In the genomic region with DNA sequence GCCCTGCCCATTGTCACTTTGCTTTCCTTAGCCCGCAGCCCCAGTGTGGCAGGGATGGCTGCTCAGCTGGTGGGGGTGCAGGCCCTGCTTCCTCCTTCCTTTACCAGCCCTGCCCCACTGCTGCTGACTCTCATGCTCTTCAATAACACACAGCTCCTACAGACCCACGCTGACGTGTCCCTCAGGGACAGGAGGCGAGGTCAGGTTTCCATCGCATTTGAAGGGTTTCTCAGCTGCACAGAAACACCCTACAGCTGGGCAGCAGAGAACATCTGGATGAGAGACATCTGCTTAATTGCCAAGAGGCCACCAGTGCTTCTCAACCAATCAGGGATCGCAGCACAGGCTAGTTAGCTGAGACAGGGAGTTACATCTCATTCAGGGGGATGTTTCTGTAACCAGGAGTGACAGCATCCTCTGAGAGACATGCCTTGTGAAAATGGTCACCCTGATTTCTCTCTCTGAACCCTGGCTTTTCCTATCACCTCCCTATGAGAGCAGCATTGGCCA, we compare ENCODE assay signal across 20 mouse cellular contexts. TPM values are rescaled to one million over a fixed set of nuclear protein-coding genes. Genes with fewer than 3 reads are reported as not detected.
DNase-seq lines count a peak whose midpoint lies in the region; ATAC-seq and TF ChIP-seq lines count a peak whose summit lies in the region.
"Had no signal": no experiment of that assay in that cellular context is flagged by ENCODE, and none has a peak within 500 bp of the region (broad histone marks: within the 10 kb centered on the region; RNA-seq: fewer than 3 reads in every experiment).

No protein-coding gene starts in this region.

- ATAC-seq in kidney, embryonic 15.5 days (replicated peaks; ENCODE audit: low FRiP score): peak; percentile 54
- ATAC-seq in hindbrain, embryonic 13.5 days (ENCODE audit: low FRiP score): no peak
- ATAC-seq: forebrain, embryonic 14.5 days; midbrain, embryonic 16.5 days had no signal

- no peak overlapping the region for H3K4me3 ChIP-seq in kidney, embryonic 15.5 days (replicated peaks)
- H3K4me3 ChIP-seq in hindbrain, embryonic 13.5 days: no peak overlapping the region
- no peak overlapping the region for H3K4me3 ChIP-seq in olfactory bulb, adult 2 months (ENCODE audit: insufficient read depth, low read depth, low read length)
- H3K4me3 ChIP-seq: neural tube, embryonic 15.5 days had no signal

- no peak for TF ChIP-seq CTCF in olfactory bulb, adult 2 months (IDR thresholded peaks at IDR 0.05; ENCODE audit: insufficient read depth, low read depth, low read length)

- peaks cover 11% of the 10 kb centered on the region for H3K4me1 ChIP-seq in kidney, embryonic 15.5 days
- H3K4me1 ChIP-seq in hindbrain, embryonic 13.5 days (replicated peaks): peaks cover 13% of the 10 kb centered on the region
- H3K4me1 ChIP-seq in olfactory bulb, adult 2 months (ENCODE audit: control insufficient read depth, insufficient read depth, low read length): peaks cover 40% of the 10 kb centered on the region
- H3K4me1 ChIP-seq: neural tube, embryonic 15.5 days had no signal

- no peak overlapping the region for H3K4me2 ChIP-seq in kidney, embryonic 15.5 days
- no peak overlapping the region for H3K4me2 ChIP-seq in hindbrain, embryonic 13.5 days
- H3K4me2 ChIP-seq: heart, embryonic 11.5 days; neural tube, embryonic 15.5 days had no signal

- DNase-seq in kidney, adult 9 months: no peak
- DNase-seq in retina, postnatal 1 day: peak; percentile 31
- DNase-seq in retina, embryonic 14.5 days (ENCODE audit: low spot score): no peak
- DNase-seq in frontal cortex, postnatal 10 days (ENCODE audit: low spot score in 2 of 2): no peak
- DNase-seq in cerebellum, postnatal 36 days: no peak
- DNase-seq: adrenal gland, adult 8-10 months; cerebellum, postnatal 10 days; gastrocnemius, postnatal 14 days; heart, postnatal 4 days; kidney, postnatal 4 days; lung, postnatal 14 days; thymus, adult 2 months had no signal

- H3K9me3 ChIP-seq in kidney, embryonic 15.5 days (replicated peaks): no peaks in the 10 kb centered on the region
- H3K9me3 ChIP-seq in hindbrain, embryonic 13.5 days: no peaks in the 10 kb centered on the region
- H3K9me3 ChIP-seq: neural tube, embryonic 15.5 days had no signal

- H3K27ac ChIP-seq in kidney, embryonic 15.5 days: no peak overlapping the region
- peak overlapping the region; percentile 62; the same call in 1 of the 2 replicates for H3K27ac ChIP-seq in hindbrain, embryonic 13.5 days
- peak overlapping the region; percentile 27 for H3K27ac ChIP-seq in olfactory bulb, adult 2 months (ENCODE audit: insufficient read depth, low read depth, low read length)
- H3K27ac ChIP-seq: neural tube, embryonic 15.5 days had no signal

- H3K27me3 ChIP-seq in kidney, embryonic 15.5 days: peaks cover 4% of the 10 kb centered on the region; the same call in 1 of the 2 replicates
- no peaks in the 10 kb centered on the region for H3K27me3 ChIP-seq in hindbrain, embryonic 13.5 days
- H3K27me3 ChIP-seq: neural tube, embryonic 15.5 days had no signal

- H3K36me3 ChIP-seq in kidney, embryonic 15.5 days: no peaks in the 10 kb centered on the region
- H3K36me3 ChIP-seq in hindbrain, embryonic 13.5 days: peaks cover 73% of the 10 kb centered on the region
- H3K36me3 ChIP-seq: G1E had no signal

- 18% methylated on average over 6 of the region's 6 CpGs for WGBS in kidney, embryonic 15.5 days
- 39% methylated on average over 6 of the region's 6 CpGs for WGBS in hindbrain, embryonic 13.5 days
- 22% methylated on average over 6 of the region's 6 CpGs for WGBS in olfactory bulb, adult 2 months

- no peak for TF ChIP-seq POLR2A in olfactory bulb, adult 2 months (IDR thresholded peaks at IDR 0.05; ENCODE audit: insufficient read depth, low read depth, low read length)

- no peak overlapping the region for H3K9ac ChIP-seq in kidney, embryonic 15.5 days
- H3K9ac ChIP-seq in hindbrain, embryonic 13.5 days: no peak overlapping the region
- H3K9ac ChIP-seq: neural tube, embryonic 15.5 days had no signal

RNA-seq across cellular contexts. Expression of a gene that starts 47.0 kb away (rescaled TPM):
- polyA plus RNA-seq in kidney, embryonic 15.5 days (2015; fragmentation: Nextera tagmentation; extraction: Ambion mirVana): 268 and 273 TPM in 2 replicates
- 216 and 218 TPM in 2 replicates for polyA plus RNA-seq in hindbrain, embryonic 13.5 days (2015; fragmentation: Nextera tagmentation; extraction: Ambion mirVana)
- not detected in 2 replicates for polyA plus RNA-seq in olfactory bulb, adult 2 months (2012; ENCODE audit: insufficient read depth, insufficient read length, low replicate concordance, missing spikeins)

Comparison
In these comparisons a context has a peak if more than half of its experiments do, and no peak if none do; other contexts are left out.
1. RNA of a gene that starts 47.0 kb away (polyA plus RNA-seq): 268 to 273 TPM in kidney, embryonic 15.5 days and 216 to 218 TPM in hindbrain, embryonic 13.5 days; not detected in olfactory bulb, adult 2 months; every median in the first group is over 100 times any median in the second.